Mouse (Mus musculus): ENCODE measurements around the gene Hunk.

Gene Hunk

GRCm38 (mm10) chr16:90505680-90506079, 119.9 kb downstream of the Hunk start:
- DNase-seq (ENCODE audit: low read depth) = no peak

- DNase-seq (ENCODE audit: low read depth) = peak; percentile 60
These were observed 125.9 kb downstream of the Hunk start for GRCm38 (mm10) chr16:90511551-90512296.

- no peak for DNase-seq (ENCODE audit: low read depth)
These were observed 131.2 kb downstream of the Hunk start for GRCm38 (mm10) chr16:90517041-90517440.

- no peak for DNase-seq (ENCODE audit: low read depth)
These were observed 132.4 kb downstream of the Hunk start for GRCm38 (mm10) chr16:90518232-90518631.

GRCm38 (mm10) chr16:90518732-90519295, 133.0 kb downstream of the Hunk start:
- DNase-seq (ENCODE audit: low read depth) = no peak

- no peak for DNase-seq (ENCODE audit: low read depth)
These were observed 135.6 kb downstream of the Hunk start for GRCm38 (mm10) chr16:90521191-90521950.

GRCm38 (mm10) chr16:90521951-90522255, 136.1 kb downstream of the Hunk start:
- no peak for DNase-seq (ENCODE audit: low read depth)

- no peak for DNase-seq (ENCODE audit: low read depth)
These were observed 136.8 kb downstream of the Hunk start for GRCm38 (mm10) chr16:90522575-90522974.

- DNase-seq (ENCODE audit: low read depth) = no peak
These were observed 137.6 kb downstream of the Hunk start for GRCm38 (mm10) chr16:90523373-90523772.

- DNase-seq (ENCODE audit: low read depth) = no peak
These were observed 138.1 kb downstream of the Hunk start for GRCm38 (mm10) chr16:90523894-90524293.

GRCm38 (mm10) chr16:90524393-90524792, 138.6 kb downstream of the Hunk start:
- DNase-seq (ENCODE audit: low read depth) = no peak

- peak; percentile 81 for DNase-seq (ENCODE audit: low read depth)
These were observed 147.4 kb downstream of the Hunk start for GRCm38 (mm10) chr16:90533119-90533673.

- DNase-seq (ENCODE audit: low read depth) = no peak
These were observed 148.8 kb downstream of the Hunk start for GRCm38 (mm10) chr16:90534591-90534990.

GRCm38 (mm10) chr16:90538926-90539325, 153.1 kb downstream of the Hunk start:
- no peak for DNase-seq (ENCODE audit: low read depth)

- DNase-seq (ENCODE audit: low read depth) = no peak
These were observed 155.4 kb downstream of the Hunk start for GRCm38 (mm10) chr16:90541191-90541590.

- no peak for DNase-seq (ENCODE audit: low read depth)
These were observed 156.6 kb downstream of the Hunk start for GRCm38 (mm10) chr16:90542383-90542782.

- DNase-seq (ENCODE audit: low read depth) = no peak
These were observed 158.4 kb downstream of the Hunk start for GRCm38 (mm10) chr16:90544175-90544574.

GRCm38 (mm10) chr16:90545509-90545908, 159.7 kb downstream of the Hunk start:
- no peak for DNase-seq (ENCODE audit: low read depth)

GRCm38 (mm10) chr16:90546591-90546990, 160.8 kb downstream of the Hunk start:
- DNase-seq (ENCODE audit: low read depth) = no peak

GRCm38 (mm10) chr16:90547996-90548395, 162.2 kb downstream of the Hunk start:
- no peak for DNase-seq (ENCODE audit: low read depth)

Data from NIH3T3 (cell line).